Mouse (Mus musculus): ENCODE measurements around the gene Lbhd1. TPM values are rescaled to one million over a fixed set of nuclear protein-coding genes. Genes with fewer than 3 reads are reported as not detected.

The Lbhd1 gene
- polyA plus RNA-seq, 1 experiment from 2014 or later: 93.8 TPM

DNA sequence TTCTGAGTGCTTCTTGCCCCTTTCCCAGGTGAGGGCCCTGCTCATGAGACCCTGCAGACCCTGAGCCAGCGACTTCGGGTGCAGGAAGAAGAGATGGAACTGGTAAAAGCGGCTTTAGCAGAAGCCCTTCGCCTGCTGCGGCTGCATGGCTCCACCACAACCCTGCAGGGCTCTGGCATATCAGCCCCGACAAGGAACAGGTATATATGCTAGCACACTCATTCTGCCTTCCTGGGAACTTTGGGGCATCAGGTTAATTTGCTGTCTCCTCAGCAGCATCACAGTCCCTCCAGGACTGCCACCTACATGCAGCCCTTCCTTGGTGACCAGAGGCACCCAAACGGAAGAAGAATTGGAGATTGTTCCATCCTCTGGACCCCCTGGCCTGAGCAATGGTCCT, 47.2 kb downstream of the Lbhd1 start:
- Histone ChIP-seq H3K4me3 (ENCODE audit: low read depth, low read length) (no peak overlapping the region), H3K9ac (ENCODE audit: low read length) (no peak overlapping the region; the same call in 1 of the 2 replicates)
- ATAC-seq (ENCODE audit: insufficient read depth, low FRiP score, low TSS enrichment): no peak

DNA sequence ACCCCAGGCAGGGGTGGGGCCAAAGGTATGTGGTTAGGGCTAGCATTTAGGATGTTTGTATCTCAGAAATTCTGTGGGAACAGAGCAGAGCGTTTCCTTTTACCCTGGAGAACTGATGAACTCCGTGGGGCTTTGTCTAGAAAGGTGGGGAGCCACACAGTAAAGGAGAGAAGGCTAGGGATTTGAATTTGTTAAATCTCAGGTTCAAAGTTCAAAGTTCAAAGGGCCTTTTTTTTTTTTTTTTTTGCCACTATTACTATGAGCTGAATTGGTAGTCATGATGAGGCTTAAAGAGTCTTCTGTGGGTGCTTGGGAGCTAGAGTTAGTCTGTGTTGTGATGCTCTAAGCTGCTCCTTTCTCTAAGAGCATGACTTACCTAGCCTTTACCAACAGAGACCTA, 53.2 kb downstream of the Lbhd1 start:
- H3K4me2 ChIP-seq (ENCODE audit: low read depth): no peak overlapping the region
- 94% methylated on average over 2 of the region's 2 CpGs for WGBS
- H3K36me3 ChIP-seq (ENCODE audit: control insufficient read depth, insufficient read depth, low read length): no peaks in the 10 kb centered on the region
- no peak overlapping the region for H3K27ac ChIP-seq (ENCODE audit: low read depth, low read length)
- 0 out of 2 replicates have a peak, but pooled peaks cover 3% of the 10 kb centered on the region for H3K4me1 ChIP-seq (ENCODE audit: control insufficient read depth, insufficient read depth, low read length)
- H3K9ac ChIP-seq (ENCODE audit: low read length): no peak overlapping the region
- no peak for ATAC-seq (ENCODE audit: insufficient read depth, low FRiP score, low TSS enrichment)
- no peak for DNase-seq (ENCODE audit: low spot score)
- H3K4me3 ChIP-seq (ENCODE audit: low read depth, low read length): no peak overlapping the region
- H3K27me3 ChIP-seq (ENCODE audit: control insufficient read depth, insufficient read depth, low read length): no peaks in the 10 kb centered on the region
- no peaks in the 10 kb centered on the region for H3K9me3 ChIP-seq (ENCODE audit: control insufficient read depth, low read length)

More for the DNA sequence above, 47.2 kb downstream of the Lbhd1 start:
- DNase-seq (ENCODE audit: low spot score): no peak
- Histone ChIP-seq H3K36me3 (ENCODE audit: control insufficient read depth, insufficient read depth, low read length) (peaks cover 4% of the 10 kb centered on the region), H3K4me2 (ENCODE audit: low read depth) (no peak overlapping the region; the same call in 1 of the 2 replicates), H3K27me3 (ENCODE audit: control insufficient read depth, insufficient read depth, low read length) (no peaks in the 10 kb centered on the region), H3K9me3 (ENCODE audit: control insufficient read depth, low read length) (no peaks in the 10 kb centered on the region), H3K27ac (ENCODE audit: low read depth, low read length) (no peak overlapping the region), H3K4me1 (ENCODE audit: control insufficient read depth, insufficient read depth, low read length) (peaks cover 5% of the 10 kb centered on the region; the same call in 1 of the 2 replicates)
- WGBS: 83% methylated on average over 7 of the region's 7 CpGs

DNA sequence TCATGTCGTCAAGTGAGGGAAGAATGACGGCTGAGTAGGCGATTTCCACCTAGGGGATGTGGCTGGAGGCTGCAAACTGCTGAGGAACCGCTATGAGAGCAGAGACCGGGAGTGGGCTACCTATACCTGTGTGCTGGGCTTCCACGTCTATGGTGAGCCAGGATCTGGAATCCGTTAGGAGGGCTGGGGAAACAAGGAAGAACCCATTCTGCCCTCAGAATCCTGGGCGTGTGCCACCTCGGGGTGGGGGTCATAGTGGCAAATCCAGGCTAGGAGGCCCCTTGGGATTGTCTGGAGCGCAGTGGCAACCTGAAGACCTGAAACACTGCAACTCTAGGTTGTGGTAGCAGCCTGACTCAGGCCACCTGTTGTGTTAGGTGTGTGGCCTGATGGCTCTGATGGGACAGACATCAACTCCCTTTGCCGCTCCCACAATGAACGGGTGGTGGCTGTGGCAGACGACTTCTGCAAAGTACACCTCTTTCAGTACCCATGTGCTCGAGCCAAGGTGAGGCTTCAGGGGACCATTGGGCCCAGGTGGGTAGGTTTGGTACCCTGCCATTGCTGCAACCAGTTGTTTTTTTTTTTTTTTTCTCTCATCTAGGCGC, 57.1 kb downstream of the Lbhd1 start:
- Histone ChIP-seq H3K4me3 (ENCODE audit: low read depth, low read length) (0 out of 2 replicates have a peak overlapping the region, but pooled peaks have one; percentile 6), H3K27ac (ENCODE audit: low read depth, low read length) (no peak overlapping the region), H3K4me1 (ENCODE audit: control insufficient read depth, insufficient read depth, low read length) (peaks cover 9% of the 10 kb centered on the region; the same call in 1 of the 2 replicates), H3K9me3 (ENCODE audit: control insufficient read depth, low read length) (no peaks in the 10 kb centered on the region), H3K36me3 (ENCODE audit: control insufficient read depth, insufficient read depth, low read length) (peaks cover 6% of the 10 kb centered on the region), H3K4me2 (ENCODE audit: low read depth) (peak overlapping the region; percentile 42), H3K27me3 (ENCODE audit: control insufficient read depth, insufficient read depth, low read length) (no peaks in the 10 kb centered on the region), H3K9ac (ENCODE audit: low read length) (peak overlapping the region; percentile 99; the same call in 1 of the 2 replicates)
- ATAC-seq (ENCODE audit: insufficient read depth, low FRiP score, low TSS enrichment): no peak
- 77% methylated on average over 15 of the region's 15 CpGs for WGBS
- DNase-seq (ENCODE audit: low spot score): no peak

DNA sequence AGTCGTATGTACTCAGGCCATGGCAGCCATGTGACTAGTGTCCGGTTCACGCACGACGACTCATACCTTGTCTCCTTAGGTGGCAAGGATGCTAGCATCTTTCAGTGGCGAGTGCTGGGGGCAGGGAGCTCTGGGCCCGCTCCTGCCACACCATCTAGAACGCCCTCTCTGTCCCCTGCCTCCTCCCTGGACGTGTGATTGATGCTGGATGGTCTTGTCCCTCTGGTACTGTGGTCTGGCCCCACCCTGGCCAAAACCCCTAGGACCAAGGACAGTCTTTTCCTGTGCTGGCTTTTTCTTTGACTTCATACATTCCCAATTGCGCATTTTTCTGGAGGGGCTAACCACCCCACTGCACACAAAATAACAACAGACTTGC, 57.6 kb downstream of the Lbhd1 start:
- H3K27me3 ChIP-seq (ENCODE audit: control insufficient read depth, insufficient read depth, low read length): no peaks in the 10 kb centered on the region
- DNase-seq (ENCODE audit: low spot score): no peak
- WGBS: 25% methylated on average over 10 of the region's 10 CpGs

DNA sequence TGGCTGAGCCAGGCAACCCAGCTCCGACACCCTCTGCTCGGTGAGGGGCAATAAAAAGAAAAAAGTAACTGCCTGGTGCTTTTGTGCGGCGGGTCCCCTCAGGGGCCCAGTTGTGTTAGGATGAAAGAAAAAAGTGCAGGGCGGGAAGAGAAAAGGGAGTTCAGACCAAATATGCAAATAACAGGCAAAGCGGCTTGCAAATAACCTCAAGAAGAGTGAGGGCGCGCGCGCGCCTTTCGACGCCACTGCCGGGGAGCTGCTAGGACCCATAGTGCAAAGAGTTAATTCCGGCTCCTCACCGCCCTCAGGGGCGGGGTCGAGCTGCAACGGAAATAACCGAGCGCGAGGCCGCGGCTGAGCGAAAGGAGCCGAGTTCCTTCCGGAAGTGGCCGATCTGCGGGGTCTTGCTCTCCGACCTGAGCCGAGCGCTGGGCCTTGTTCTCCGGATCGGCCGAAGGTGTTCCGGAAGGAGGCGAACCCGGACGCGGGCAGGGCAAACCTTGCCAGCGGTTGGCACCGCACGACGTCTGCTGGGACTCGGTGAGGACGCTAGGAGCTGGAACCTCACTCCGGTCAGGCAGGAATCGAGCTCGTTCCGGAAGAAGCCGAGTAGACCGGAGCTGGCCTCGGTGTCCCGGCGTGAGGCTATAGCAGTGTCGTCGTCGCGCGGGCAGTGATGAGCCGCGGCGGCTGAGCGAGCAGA, 58.1 kb downstream of the Lbhd1 start, which contains the start of gene Mta2:
Mta2 (plus strand) TSS at position 361 of the 703 bp plus-strand sequence.
- peak within 1 kb of the TSS; percentile 42 for H3K4me2 ChIP-seq (ENCODE audit: low read depth)
- peak within 1 kb of the TSS; percentile 99 for H3K9ac ChIP-seq (ENCODE audit: low read length)
- H3K27me3 ChIP-seq (ENCODE audit: control insufficient read depth, insufficient read depth, low read length): no peaks in the 10 kb centered on the region
- H3K4me1 ChIP-seq (ENCODE audit: control insufficient read depth, insufficient read depth, low read length): peaks cover 9% of the 10 kb centered on the region; the same call in 1 of the 2 replicates
- DNase-seq (ENCODE audit: low spot score): peak; percentile 98
- peaks cover 13% of the 10 kb centered on the region for H3K36me3 ChIP-seq (ENCODE audit: control insufficient read depth, insufficient read depth, low read length)
- peak; percentile 95 for ATAC-seq (ENCODE audit: insufficient read depth, low FRiP score, low TSS enrichment)
- under 1% methylated on average over 64 of the region's 64 CpGs for WGBS
- no peaks in the 10 kb centered on the region for H3K9me3 ChIP-seq (ENCODE audit: control insufficient read depth, low read length)
- peak within 1 kb of the TSS; percentile 98 for H3K27ac ChIP-seq (ENCODE audit: low read depth, low read length)
- H3K4me3 ChIP-seq (ENCODE audit: low read depth, low read length): peak within 1 kb of the TSS; percentile 96

More for the DNA sequence above, 57.6 kb downstream of the Lbhd1 start:
- peak overlapping the region; percentile 42 for H3K4me2 ChIP-seq (ENCODE audit: low read depth)
- peak overlapping the region; percentile 96 for H3K4me3 ChIP-seq (ENCODE audit: low read depth, low read length)
- peaks cover 9% of the 10 kb centered on the region; the same call in 1 of the 2 replicates for H3K4me1 ChIP-seq (ENCODE audit: control insufficient read depth, insufficient read depth, low read length)
- no peaks in the 10 kb centered on the region for H3K9me3 ChIP-seq (ENCODE audit: control insufficient read depth, low read length)
- ATAC-seq (ENCODE audit: insufficient read depth, low FRiP score, low TSS enrichment): peak; percentile 46; the same call in 1 of the 2 replicates
- H3K36me3 ChIP-seq (ENCODE audit: control insufficient read depth, insufficient read depth, low read length): peaks cover 9% of the 10 kb centered on the region
- H3K27ac ChIP-seq (ENCODE audit: low read depth, low read length): peak overlapping the region; percentile 98
- peak overlapping the region; percentile 99 for H3K9ac ChIP-seq (ENCODE audit: low read length)

Small RNAs within 50 kb of the gene (microRNA-seq; reads per million reads assigned to microRNA genes)
- gene Mir5136: not detected

Other genes with a start within 250 kb of the Lbhd1 start
- 0.05 TPM in 2 replicates for gene Chrm1, start 219.9 kb upstream of the Lbhd1 start, polyA plus RNA-seq (2014; fragmentation: Nextera tagmentation; extraction: Ambion mirVana)
- 132 and 135 TPM in 2 replicates for gene Slc3a2, start 160.4 kb upstream of the Lbhd1 start, polyA plus RNA-seq (2014; fragmentation: Nextera tagmentation; extraction: Ambion mirVana)
- gene Wdr74, start 147.9 kb upstream of the Lbhd1 start, polyA plus RNA-seq (2014; fragmentation: Nextera tagmentation; extraction: Ambion mirVana): 87.8 and 92.8 TPM in 2 replicates
- gene 1700092M07Rik, start 143.0 kb upstream of the Lbhd1 start, polyA plus RNA-seq (2014; fragmentation: Nextera tagmentation; extraction: Ambion mirVana): 1.4 and 2.1 TPM in 2 replicates
- gene Stx5a, start 142.3 kb upstream of the Lbhd1 start, polyA plus RNA-seq (2014; fragmentation: Nextera tagmentation; extraction: Ambion mirVana): 97.6 and 103 TPM in 2 replicates
- 243 and 245 TPM in 2 replicates for gene Nxf1, start 126.7 kb upstream of the Lbhd1 start, polyA plus RNA-seq (2014; fragmentation: Nextera tagmentation; extraction: Ambion mirVana)
- 181 and 195 TPM in 2 replicates for gene Tmem223, start 112.7 kb upstream of the Lbhd1 start, polyA plus RNA-seq (2014; fragmentation: Nextera tagmentation; extraction: Ambion mirVana)
- 41.8 and 46.7 TPM in 2 replicates for gene Tmem179b, start 109.3 kb upstream of the Lbhd1 start, polyA plus RNA-seq (2014; fragmentation: Nextera tagmentation; extraction: Ambion mirVana)
- gene Taf6l, start 97.3 kb upstream of the Lbhd1 start, polyA plus RNA-seq (2014; fragmentation: Nextera tagmentation; extraction: Ambion mirVana): 20.7 and 22.4 TPM in 2 replicates
- 172 and 182 TPM in 2 replicates for gene Polr2g, start 85.2 kb upstream of the Lbhd1 start, polyA plus RNA-seq (2014; fragmentation: Nextera tagmentation; extraction: Ambion mirVana)
- 6.6 and 7.2 TPM in 2 replicates for gene Zbtb3, start 81.2 kb upstream of the Lbhd1 start, polyA plus RNA-seq (2014; fragmentation: Nextera tagmentation; extraction: Ambion mirVana)
- 50.6 and 51.6 TPM in 2 replicates for gene Ttc9c, start 64.4 kb upstream of the Lbhd1 start, polyA plus RNA-seq (2014; fragmentation: Nextera tagmentation; extraction: Ambion mirVana)
- 5.7 and 6.1 TPM in 2 replicates for gene Hnrnpul2, start 63.7 kb upstream of the Lbhd1 start, polyA plus RNA-seq (2014; fragmentation: Nextera tagmentation; extraction: Ambion mirVana)
- gene AC129217.1, start 54.0 kb upstream of the Lbhd1 start, polyA plus RNA-seq (2014; fragmentation: Nextera tagmentation; extraction: Ambion mirVana): 0.57 TPM in 1 of 2 replicates, not detected in the other
- gene Bscl2, start 46.3 kb upstream of the Lbhd1 start, polyA plus RNA-seq (2014; fragmentation: Nextera tagmentation; extraction: Ambion mirVana): 54.1 and 55.3 TPM in 2 replicates
- gene Gng3, start 44.5 kb upstream of the Lbhd1 start, polyA plus RNA-seq (2014; fragmentation: Nextera tagmentation; extraction: Ambion mirVana): 137 and 151 TPM in 2 replicates
- 0.32 and 0.44 TPM in 2 replicates for gene Lrrn4cl, start 33.0 kb upstream of the Lbhd1 start, polyA plus RNA-seq (2014; fragmentation: Nextera tagmentation; extraction: Ambion mirVana)
- 182 and 186 TPM in 2 replicates for gene Ubxn1, start 12.2 kb upstream of the Lbhd1 start, polyA plus RNA-seq (2014; fragmentation: Nextera tagmentation; extraction: Ambion mirVana)
- 52.9 and 55.0 TPM in 2 replicates for gene Uqcc3, start 2.8 kb upstream of the Lbhd1 start, polyA plus RNA-seq (2014; fragmentation: Nextera tagmentation; extraction: Ambion mirVana)
- not detected in 2 replicates for gene Gm49403, start 198 bp downstream of the Lbhd1 start, polyA plus RNA-seq (2014; fragmentation: Nextera tagmentation; extraction: Ambion mirVana)
- gene 1810009A15Rik, start 5.1 kb downstream of the Lbhd1 start, polyA plus RNA-seq (2014; fragmentation: Nextera tagmentation; extraction: Ambion mirVana): 103 and 112 TPM in 2 replicates
- not detected in 2 replicates for gene Gm49416, start 5.2 kb downstream of the Lbhd1 start, polyA plus RNA-seq (2014; fragmentation: Nextera tagmentation; extraction: Ambion mirVana)
- 40.8 and 49.9 TPM in 2 replicates for gene Ints5, start 9.3 kb downstream of the Lbhd1 start, polyA plus RNA-seq (2014; fragmentation: Nextera tagmentation; extraction: Ambion mirVana)
- gene Ganab, start 14.3 kb downstream of the Lbhd1 start, polyA plus RNA-seq (2014; fragmentation: Nextera tagmentation; extraction: Ambion mirVana): 116 and 128 TPM in 2 replicates
- gene B3gat3, start 36.6 kb downstream of the Lbhd1 start, polyA plus RNA-seq (2014; fragmentation: Nextera tagmentation; extraction: Ambion mirVana): 50.6 and 59.0 TPM in 2 replicates
- gene Rom1, start 45.6 kb downstream of the Lbhd1 start, polyA plus RNA-seq (2014; fragmentation: Nextera tagmentation; extraction: Ambion mirVana): 0.88 and 1.2 TPM in 2 replicates
- 7.9 and 9.3 TPM in 2 replicates for gene Eml3, start 45.8 kb downstream of the Lbhd1 start, polyA plus RNA-seq (2014; fragmentation: Nextera tagmentation; extraction: Ambion mirVana)
- gene Mta2, start 58.1 kb downstream of the Lbhd1 start, polyA plus RNA-seq (2014; fragmentation: Nextera tagmentation; extraction: Ambion mirVana): 55.6 and 57.5 TPM in 2 replicates
- 30.2 and 36.3 TPM in 2 replicates for gene Tut1, start 70.1 kb downstream of the Lbhd1 start, polyA plus RNA-seq (2014; fragmentation: Nextera tagmentation; extraction: Ambion mirVana)
- 468 and 469 TPM in 2 replicates for gene Eef1g, start 83.3 kb downstream of the Lbhd1 start, polyA plus RNA-seq (2014; fragmentation: Nextera tagmentation; extraction: Ambion mirVana)
- gene Ahnak, start 105.6 kb downstream of the Lbhd1 start, polyA plus RNA-seq (2014; fragmentation: Nextera tagmentation; extraction: Ambion mirVana): 4.4 and 4.5 TPM in 2 replicates
- not detected in 2 replicates for gene Scgb1a1, start 204.2 kb downstream of the Lbhd1 start, polyA plus RNA-seq (2014; fragmentation: Nextera tagmentation; extraction: Ambion mirVana)